Mouse (Mus musculus): ENCODE data around the gene Gm45213. TPM values are rescaled to one million over a fixed set of nuclear protein-coding genes. Genes with fewer than 3 reads are reported as not detected.

Gm45213 gene
- total RNA-seq, 4 experiments from 2014 or later: not detected

GRCm38 (mm10) chr7:66107930-66108329, 64.5 kb downstream of the Gm45213 start:
- no peak for DNase-seq

- peak; percentile 83 for DNase-seq
Measured at GRCm38 (mm10) chr7:66108961-66109854, 65.8 kb downstream of the Gm45213 start, which contains the start of gene Chsy1. Chsy1 (plus strand) TSS chr7:66109515.

GRCm38 (mm10) chr7:66109855-66110635, 66.6 kb downstream of the Gm45213 start:
- peak; percentile 20 for DNase-seq

- DNase-seq: no peak
Measured at GRCm38 (mm10) chr7:66110636-66111112, 67.3 kb downstream of the Gm45213 start.

GRCm38 (mm10) chr7:66111211-66111610, 67.8 kb downstream of the Gm45213 start:
- DNase-seq: no peak

Other genes with a start within 250 kb of the Gm45213 start
- gene Pcsk6, start 181.9 kb upstream of the Gm45213 start, total RNA-seq (2022): 10 to 100 TPM; 10.7 to 18.4 (median 14.7) TPM
- 10 to 100 TPM; 30.4 to 43.3 (median 34.4) TPM for gene Snrpa1, start 15.4 kb downstream of the Gm45213 start, total RNA-seq (2022)
- 100 to 1,000 TPM in 3 of 4 experiments, 10 to 100 TPM in 1; 94.9 to 132 (median 113) TPM for gene Selenos, start 36.0 kb downstream of the Gm45213 start, total RNA-seq (2022)
- 10 to 100 TPM; 13.8 to 15.8 (median 15.0) TPM for gene Chsy1, start 65.9 kb downstream of the Gm45213 start, total RNA-seq (2022)